Mouse (Mus musculus): ENCODE data around the gene Slc35b4. TPM values are rescaled to one million over a fixed set of nuclear protein-coding genes. Genes with fewer than 3 reads are reported as not detected.
A peak's percentile ranks its signal among the peaks of the same experiment; 100 is the strongest.

Slc35b4 gene
- polyA plus RNA-seq, 1 experiment = 49.6 TPM

DNA sequence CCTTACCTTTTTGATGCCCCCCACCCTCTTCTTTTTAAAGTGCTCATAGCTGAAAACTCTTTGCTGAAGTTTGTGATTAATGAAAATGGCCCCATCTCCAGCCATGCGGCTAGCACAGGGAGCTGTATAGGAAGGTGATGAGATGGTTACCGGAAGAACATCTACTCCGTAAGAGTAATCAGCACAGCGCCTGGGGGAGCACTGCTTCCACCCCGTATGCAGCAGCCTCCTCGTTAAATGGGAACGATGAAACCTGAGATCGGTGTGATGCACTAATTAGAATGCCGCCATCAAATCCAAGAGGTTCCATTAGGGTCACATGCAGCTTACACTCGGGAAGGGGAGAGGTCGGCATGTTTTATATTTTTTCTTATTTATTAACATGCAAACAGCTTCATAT, 34.0 kb downstream of the Slc35b4 start:
- DNase-seq = no peak
- TF ChIP-seq POLR2A (IDR thresholded peaks at IDR 0.05; ENCODE audit: control insufficient read depth, extremely low read depth, insufficient read depth, low read length, poor library complexity) (no peak), CTCF (IDR thresholded peaks at IDR 0.05; ENCODE audit: borderline replicate concordance, control insufficient read depth, extremely low read depth, insufficient read depth, low read length, poor library complexity) (no peak)
- 95% methylated on average over 11 of the region's 11 CpGs for WGBS
- Histone ChIP-seq H3K36me3 (ENCODE audit: control insufficient read depth, insufficient read depth, low read length) (no peaks in the 10 kb centered on the region), H3K27me3 (ENCODE audit: control insufficient read depth, insufficient read depth, low read length) (no peaks in the 10 kb centered on the region), H3K4me3 (ENCODE audit: control insufficient read depth, insufficient read depth, low read length) (no peak overlapping the region), H3K4me1 (replicated peaks; ENCODE audit: control insufficient read depth, insufficient read depth, low read length) (0 out of 2 replicates have a peak, but pooled peaks cover 2% of the 10 kb centered on the region), H3K27ac (ENCODE audit: control insufficient read depth, insufficient read depth, low read length) (no peak overlapping the region)

DNA sequence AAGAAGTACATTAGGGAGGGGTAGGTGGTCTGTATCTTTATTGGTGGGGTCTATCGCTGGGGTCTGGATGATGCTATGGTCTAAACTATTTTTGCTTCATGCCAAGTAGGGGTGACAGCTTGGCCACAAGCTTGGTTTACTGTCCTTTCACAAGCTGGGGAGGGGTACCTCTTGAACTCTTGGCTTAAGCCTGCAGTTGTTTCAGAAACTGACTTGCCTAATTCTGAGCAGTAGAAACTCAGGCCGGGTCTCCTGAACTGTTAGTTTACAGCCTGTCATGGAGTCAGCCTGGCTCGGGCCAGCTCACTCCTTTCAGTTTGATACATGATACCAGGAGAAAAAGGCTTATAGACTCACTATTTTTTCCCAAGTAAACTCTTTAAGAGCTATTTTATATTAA, 38.5 kb downstream of the Slc35b4 start:
- DNase-seq = no peak
- H3K4me3 ChIP-seq (ENCODE audit: control insufficient read depth, insufficient read depth, low read length) = no peak overlapping the region
- no peaks in the 10 kb centered on the region for H3K4me1 ChIP-seq (replicated peaks; ENCODE audit: control insufficient read depth, insufficient read depth, low read length)
- no peak overlapping the region for H3K27ac ChIP-seq (ENCODE audit: control insufficient read depth, insufficient read depth, low read length)
- 97% methylated on average over 3 of the region's 3 CpGs for WGBS
- no peaks in the 10 kb centered on the region for H3K36me3 ChIP-seq (ENCODE audit: control insufficient read depth, insufficient read depth, low read length)
- H3K27me3 ChIP-seq (ENCODE audit: control insufficient read depth, insufficient read depth, low read length) = no peaks in the 10 kb centered on the region
- TF ChIP-seq CTCF (IDR thresholded peaks at IDR 0.05; ENCODE audit: borderline replicate concordance, control insufficient read depth, extremely low read depth, insufficient read depth, low read length, poor library complexity) (no peak), POLR2A (IDR thresholded peaks at IDR 0.05; ENCODE audit: control insufficient read depth, extremely low read depth, insufficient read depth, low read length, poor library complexity) (no peak)

DNA sequence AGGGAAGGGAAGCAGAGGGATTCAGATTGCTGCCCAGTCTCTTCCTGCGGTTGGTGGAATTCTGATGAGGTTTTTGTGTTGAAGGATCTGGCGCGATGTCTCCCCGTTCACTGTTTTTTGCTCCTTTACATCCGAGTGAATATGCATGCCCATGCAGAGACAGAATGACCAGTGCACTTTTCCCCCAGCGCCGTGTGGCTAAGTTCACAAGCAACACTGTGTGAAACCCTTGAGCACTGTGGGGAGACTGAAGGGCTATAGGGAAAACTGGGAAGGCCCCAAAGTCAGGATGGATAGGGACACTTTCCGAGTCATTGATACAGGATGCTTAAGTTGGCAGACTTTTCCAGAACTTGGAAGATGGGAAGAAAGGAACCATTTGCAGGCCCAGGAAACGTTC, 44.5 kb downstream of the Slc35b4 start:
- H3K4me1 ChIP-seq (replicated peaks; ENCODE audit: control insufficient read depth, insufficient read depth, low read length) = peaks cover 2% of the 10 kb centered on the region; the same call in 1 of the 2 replicates
- no peak overlapping the region for H3K27ac ChIP-seq (ENCODE audit: control insufficient read depth, insufficient read depth, low read length)
- DNase-seq = no peak
- 97% methylated on average over 9 of the region's 9 CpGs for WGBS
- TF ChIP-seq POLR2A (IDR thresholded peaks at IDR 0.05; ENCODE audit: control insufficient read depth, extremely low read depth, insufficient read depth, low read length, poor library complexity) (no peak), CTCF (IDR thresholded peaks at IDR 0.05; ENCODE audit: borderline replicate concordance, control insufficient read depth, extremely low read depth, insufficient read depth, low read length, poor library complexity) (no peak)
- no peaks in the 10 kb centered on the region for H3K36me3 ChIP-seq (ENCODE audit: control insufficient read depth, insufficient read depth, low read length)
- H3K4me3 ChIP-seq (ENCODE audit: control insufficient read depth, insufficient read depth, low read length) = no peak overlapping the region
- H3K27me3 ChIP-seq (ENCODE audit: control insufficient read depth, insufficient read depth, low read length) = no peaks in the 10 kb centered on the region

DNA sequence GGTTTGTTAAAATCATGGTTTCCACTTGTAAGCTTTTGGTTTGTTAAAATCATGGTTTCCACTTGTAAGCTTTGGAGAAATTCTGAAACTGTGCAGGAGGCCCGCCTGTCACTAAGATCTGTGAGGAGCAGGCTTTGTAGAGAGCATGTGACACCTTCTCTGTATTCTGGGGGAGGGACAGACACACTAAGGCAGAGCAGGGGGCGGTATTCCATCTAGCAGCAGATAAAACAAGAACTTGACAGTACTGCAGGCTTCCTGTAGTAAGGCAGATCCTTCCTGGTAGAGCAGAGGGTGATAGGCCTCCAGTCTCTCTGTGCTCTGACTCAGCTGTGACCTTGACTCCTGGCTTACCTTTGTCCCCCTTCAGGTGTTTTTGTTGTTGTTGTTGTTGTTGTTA, 47.6 kb downstream of the Slc35b4 start:
- H3K4me3 ChIP-seq (ENCODE audit: control insufficient read depth, insufficient read depth, low read length) = no peak overlapping the region
- H3K27ac ChIP-seq (ENCODE audit: control insufficient read depth, insufficient read depth, low read length) = no peak overlapping the region
- peak; percentile 42 for DNase-seq
- H3K4me1 ChIP-seq (replicated peaks; ENCODE audit: control insufficient read depth, insufficient read depth, low read length) = peaks cover 7% of the 10 kb centered on the region
- no peak for TF ChIP-seq CTCF (IDR thresholded peaks at IDR 0.05; ENCODE audit: borderline replicate concordance, control insufficient read depth, extremely low read depth, insufficient read depth, low read length, poor library complexity)
- no peak for TF ChIP-seq POLR2A (IDR thresholded peaks at IDR 0.05; ENCODE audit: control insufficient read depth, extremely low read depth, insufficient read depth, low read length, poor library complexity)
- WGBS = 11% methylated on average over 2 of the region's 2 CpGs
- no peaks in the 10 kb centered on the region for H3K27me3 ChIP-seq (ENCODE audit: control insufficient read depth, insufficient read depth, low read length)
- no peaks in the 10 kb centered on the region for H3K36me3 ChIP-seq (ENCODE audit: control insufficient read depth, insufficient read depth, low read length)

DNA sequence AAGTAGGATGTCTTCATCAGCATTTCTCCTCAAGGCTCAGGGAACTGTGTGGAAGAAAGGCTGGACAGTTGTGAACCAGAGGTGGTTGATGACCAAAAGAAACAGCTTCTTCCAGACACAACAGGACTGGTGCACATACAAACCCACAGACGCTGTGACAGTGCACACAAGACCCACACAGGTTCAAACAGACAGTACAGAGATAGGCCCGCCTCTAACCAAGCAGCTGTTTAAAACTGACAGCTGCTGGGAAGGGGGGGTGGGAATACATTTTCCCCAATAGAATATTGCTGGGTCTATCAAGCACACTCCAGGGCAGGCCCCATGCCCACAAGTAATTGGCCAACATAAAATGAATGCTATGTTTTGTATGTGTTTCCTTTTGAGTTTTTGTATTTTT, 52.5 kb downstream of the Slc35b4 start:
- WGBS = 6% methylated on average over 2 of the region's 2 CpGs
- DNase-seq = peak; percentile 43

DNA sequence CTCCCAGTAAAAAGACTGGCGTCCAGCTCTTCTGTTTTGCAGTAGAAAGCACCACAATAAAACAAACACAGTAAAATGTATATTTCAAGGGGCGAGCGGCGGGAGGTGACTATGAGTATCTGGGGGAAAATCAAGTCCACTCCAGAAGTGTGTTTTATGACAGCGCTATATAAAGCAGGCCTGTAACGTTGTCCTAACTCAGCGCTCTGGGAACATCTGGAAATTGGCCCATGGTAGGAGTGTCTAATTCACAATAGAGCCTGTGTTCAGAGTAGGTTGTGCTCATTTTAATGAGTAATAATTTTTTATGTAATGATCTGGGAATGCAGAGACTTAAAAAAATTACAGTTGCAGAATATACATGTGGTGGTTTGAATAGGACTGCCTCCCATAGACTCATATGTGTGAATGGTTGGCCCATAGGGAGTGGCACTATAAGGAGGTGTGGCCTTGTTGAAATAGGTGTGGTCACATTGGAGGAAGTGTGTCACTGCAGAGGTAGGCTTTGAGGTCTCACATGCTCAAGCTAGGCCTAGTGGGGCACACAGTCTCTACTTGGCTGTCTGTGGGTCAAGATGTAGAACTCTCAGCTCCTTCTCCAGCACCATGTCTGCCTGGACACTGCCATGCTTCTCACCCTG, 60.0 kb downstream of the Slc35b4 start:
- WGBS = 98% methylated on average over 7 of the region's 7 CpGs
- Histone ChIP-seq H3K4me3 (ENCODE audit: control insufficient read depth, insufficient read depth, low read length) (no peak overlapping the region), H3K27ac (ENCODE audit: control insufficient read depth, insufficient read depth, low read length) (no peak overlapping the region), H3K27me3 (ENCODE audit: control insufficient read depth, insufficient read depth, low read length) (no peaks in the 10 kb centered on the region), H3K4me1 (replicated peaks; ENCODE audit: control insufficient read depth, insufficient read depth, low read length) (no peaks in the 10 kb centered on the region), H3K36me3 (ENCODE audit: control insufficient read depth, insufficient read depth, low read length) (no peaks in the 10 kb centered on the region)
- no peak for TF ChIP-seq CTCF (IDR thresholded peaks at IDR 0.05; ENCODE audit: borderline replicate concordance, control insufficient read depth, extremely low read depth, insufficient read depth, low read length, poor library complexity)
- TF ChIP-seq POLR2A (IDR thresholded peaks at IDR 0.05; ENCODE audit: control insufficient read depth, extremely low read depth, insufficient read depth, low read length, poor library complexity) = no peak
- no peak for DNase-seq

More for the DNA sequence above, 52.5 kb downstream of the Slc35b4 start:
- Histone ChIP-seq H3K4me1 (replicated peaks; ENCODE audit: control insufficient read depth, insufficient read depth, low read length) (peaks cover 18% of the 10 kb centered on the region), H3K36me3 (ENCODE audit: control insufficient read depth, insufficient read depth, low read length) (no peaks in the 10 kb centered on the region), H3K27me3 (ENCODE audit: control insufficient read depth, insufficient read depth, low read length) (no peaks in the 10 kb centered on the region), H3K4me3 (ENCODE audit: control insufficient read depth, insufficient read depth, low read length) (peak overlapping the region; percentile 14; the same call in 1 of the 2 replicates), H3K27ac (ENCODE audit: control insufficient read depth, insufficient read depth, low read length) (peak overlapping the region; percentile 85)
- TF ChIP-seq POLR2A (IDR thresholded peaks at IDR 0.05; ENCODE audit: control insufficient read depth, extremely low read depth, insufficient read depth, low read length, poor library complexity) = no peak
- TF ChIP-seq CTCF (IDR thresholded peaks at IDR 0.05; ENCODE audit: borderline replicate concordance, control insufficient read depth, extremely low read depth, insufficient read depth, low read length, poor library complexity) = no peak
